Mouse (Mus musculus): ENCODE data around the gene Doc2a.

DNA sequence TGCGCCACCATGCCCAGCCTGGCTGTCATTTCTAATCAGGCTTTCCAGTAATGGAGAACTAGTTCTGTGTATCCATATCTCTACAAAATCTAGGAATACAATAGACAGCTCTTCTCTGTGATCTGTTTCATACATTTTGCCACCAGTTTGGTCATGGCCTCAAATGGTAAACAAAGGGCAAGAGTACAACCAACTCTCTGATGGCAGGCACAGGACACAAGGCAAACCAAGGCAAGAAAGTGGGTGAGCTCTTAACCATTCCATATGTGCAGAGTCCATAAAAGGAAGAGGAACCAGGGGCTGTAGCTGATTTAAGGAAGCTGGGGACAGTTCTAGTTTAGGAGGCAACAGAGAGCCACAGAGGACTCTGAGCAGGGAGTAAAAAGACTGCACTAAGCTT, 30.0 kb downstream of the Doc2a start:
- no peak for TF ChIP-seq CTCF (IDR thresholded peaks at IDR 0.05; ENCODE audit: borderline replicate concordance, extremely low read depth, insufficient read depth, insufficient read length)
- TF ChIP-seq POLR2A (IDR thresholded peaks at IDR 0.05; ENCODE audit: borderline replicate concordance, extremely low read depth, insufficient read depth, insufficient read length, poor library complexity, severe bottlenecking): no peak

Measured in brain, embryonic 14.5 days (tissue).